Mouse (Mus musculus): ENCODE measurements around the gene Igf1r. TPM values are rescaled to one million over a fixed set of nuclear protein-coding genes. Genes with fewer than 3 reads are reported as not detected.

Igf1r gene
- polyA plus RNA-seq (2017; shearing (Covaris generic)) = 7.3 TPM

GRCm38 (mm10) chr7:67952777-67953700 is at the start of gene Igf1r:
Igf1r (plus strand) TSS chr7:67952827.

GRCm38 (mm10) chr7:68264028-68264453 is 311.4 kb downstream of the Igf1r start, which contains the start of gene Pgpep1l:
Pgpep1l (minus strand) TSS chr7:68264233.

GRCm38 (mm10) chr7:68273515-68273914 is 320.9 kb downstream of the Igf1r start, which contains the start of gene Fam169b:
Fam169b (plus strand) TSS chr7:68273839.

Other genes starting within 250 kb of the Igf1r start
- gene Synm, start 193.1 kb upstream of the Igf1r start, polyA plus RNA-seq (2017; shearing (Covaris generic)) = 0.11 TPM

Measured in effector memory CD4-positive, alpha-beta T cell, adult 5 months (primary cell).